Mouse (Mus musculus) lung, postnatal 0 days (tissue): ENCODE results near the gene Olfr978.

Experiments
- CTCF ChIP-seq: IDR thresholded peaks from 2 replicates; pipeline ENCODE4 v1.5.1; 2016; ENCODE audit warnings: antibody characterized with exemption, mild to moderate bottlenecking
- EP300 ChIP-seq: IDR thresholded peaks from 2 replicates; pipeline ENCODE4 v1.6.1; 2016; ENCODE audit warnings: antibody characterized with exemption, mild to moderate bottlenecking, control low read depth

GRCm38 (mm10) chr9:40003365-40003764, 11.5 kb downstream of the Olfr978 start, which contains the start of gene Olfr979:
- TF ChIP-seq EP300 (no peak), CTCF (no peak)
